Mouse (Mus musculus): Measurements from ENCODE around the gene Mrrf. TPM values are rescaled to one million over a fixed set of nuclear protein-coding genes. Genes with fewer than 3 reads are reported as not detected.
A peak's percentile ranks its signal among the peaks of the same experiment; 100 is the strongest.

Gene Mrrf
- total RNA-seq (2021), result 10 to 100 TPM; 14.6 to 18.7 TPM
- long read RNA-seq, experiment 1, transcript Mrrf-201 (7 exons, 2,623 nt), result major isoform, 5 of 8 reads
- long read RNA-seq, experiment 1, partial matches to known transcripts, result 1 of 8 reads
- long read RNA-seq, experiment 1, other reads (novel, unspliced or antisense), result 2 of 8 reads
- long read RNA-seq, experiment 2, transcript Mrrf-201 (7 exons, 2,623 nt), result major isoform, 9 of 11 reads
- long read RNA-seq, experiment 2, partial matches to known transcripts, result 2 of 11 reads
- long read RNA-seq, experiment 2, other reads (novel, unspliced or antisense), result 0 of 11 reads

- no peak for TF ChIP-seq CTCF (IDR thresholded peaks at IDR 0.05)
- peak within 1 kb of the TSS; percentile 68 for H3K4me3 ChIP-seq
- H3K27ac ChIP-seq, result peak within 1 kb of the TSS; percentile 98
- DNase-seq (ENCODE audit: extremely low spot score in 1 of 2, low spot score in 2 of 2), result peak; percentile 91 to 95
- intact Hi-C loops (cut with DNase I), result loop anchor here (2.0 to 10.0 kb wide), 3 partner anchors 66 to 138 kb away; partner anchors contain the start of genes Morn5 and Ndufa8
These were observed at the start of gene Mrrf, which contains the start of gene Rbm18 for GRCm38 (mm10) chr2:36136300-36136941. TSS of gene Mrrf (plus strand) at chr2:36136389. TSS of gene Rbm18 (minus strand) at chr2:36136773.

GRCm38 (mm10) chr2:36089190-36089589, 47.0 kb upstream of the Mrrf start:
- TF ChIP-seq CTCF (IDR thresholded peaks at IDR 0.05), result no peak
- Histone ChIP-seq H3K4me3 (no peak overlapping the region), H3K27ac (no peak overlapping the region)
- no peak for DNase-seq (ENCODE audit: extremely low spot score in 1 of 2, low spot score in 2 of 2)
- intact Hi-C loops (cut with DNase I), result no loop called here

GRCm38 (mm10) chr2:36090853-36091741, 45.1 kb upstream of the Mrrf start:
- peak overlapping the region; percentile 7 for H3K4me3 ChIP-seq
- TF ChIP-seq CTCF (IDR thresholded peaks at IDR 0.05), result no peak
- peak; percentile 27 to 38 for DNase-seq (ENCODE audit: extremely low spot score in 1 of 2, low spot score in 2 of 2)
- no peak overlapping the region for H3K27ac ChIP-seq
- intact Hi-C loops (cut with DNase I), result no loop called here

GRCm38 (mm10) chr2:36092748-36093147, 43.4 kb upstream of the Mrrf start:
- H3K4me3 ChIP-seq, result no peak overlapping the region
- H3K27ac ChIP-seq, result no peak overlapping the region
- TF ChIP-seq CTCF (IDR thresholded peaks at IDR 0.05), result no peak
- no peak for DNase-seq (ENCODE audit: extremely low spot score in 1 of 2, low spot score in 2 of 2)
- intact Hi-C loops (cut with DNase I), result no loop called here

- intact Hi-C loops (cut with DNase I), result no loop called here
- Histone ChIP-seq H3K4me3 (no peak overlapping the region), H3K27ac (no peak overlapping the region)
- no peak for DNase-seq (ENCODE audit: extremely low spot score in 1 of 2, low spot score in 2 of 2)
- TF ChIP-seq CTCF (IDR thresholded peaks at IDR 0.05), result no peak
These were observed 42.9 kb upstream of the Mrrf start for GRCm38 (mm10) chr2:36093301-36093700.

GRCm38 (mm10) chr2:36093914-36094475, 42.2 kb upstream of the Mrrf start:
- no peak overlapping the region for H3K27ac ChIP-seq
- no peak for DNase-seq (ENCODE audit: extremely low spot score in 1 of 2, low spot score in 2 of 2)
- TF ChIP-seq CTCF (IDR thresholded peaks at IDR 0.05), result no peak
- no peak overlapping the region for H3K4me3 ChIP-seq
- intact Hi-C loops (cut with DNase I), result no loop called here

GRCm38 (mm10) chr2:36097129-36097815, 38.9 kb upstream of the Mrrf start:
- Histone ChIP-seq H3K27ac (no peak overlapping the region), H3K4me3 (no peak overlapping the region)
- DNase-seq (ENCODE audit: extremely low spot score in 1 of 2, low spot score in 2 of 2), result no peak
- TF ChIP-seq CTCF (IDR thresholded peaks at IDR 0.05), result no peak
- intact Hi-C loops (cut with DNase I), result no loop called here

GRCm38 (mm10) chr2:36098021-36098420, 38.2 kb upstream of the Mrrf start:
- no peak for TF ChIP-seq CTCF (IDR thresholded peaks at IDR 0.05)
- H3K27ac ChIP-seq, result no peak overlapping the region
- H3K4me3 ChIP-seq, result no peak overlapping the region
- intact Hi-C loops (cut with DNase I), result no loop called here
- no peak for DNase-seq (ENCODE audit: extremely low spot score in 1 of 2, low spot score in 2 of 2)

GRCm38 (mm10) chr2:36099739-36100138, 36.5 kb upstream of the Mrrf start:
- Histone ChIP-seq H3K4me3 (no peak overlapping the region), H3K27ac (no peak overlapping the region)
- TF ChIP-seq CTCF (IDR thresholded peaks at IDR 0.05), result no peak
- intact Hi-C loops (cut with DNase I), result loop anchor here (5.0 kb wide), 1 partner anchor 87 kb away; no protein-coding TSS in a partner anchor
- no peak for DNase-seq (ENCODE audit: extremely low spot score in 1 of 2, low spot score in 2 of 2)

GRCm38 (mm10) chr2:36101866-36102558, 34.2 kb upstream of the Mrrf start:
- DNase-seq (ENCODE audit: extremely low spot score in 1 of 2, low spot score in 2 of 2), result no peak
- H3K4me3 ChIP-seq, result peak overlapping the region; percentile 3; the same call in 1 of the 2 replicates
- no peak for TF ChIP-seq CTCF (IDR thresholded peaks at IDR 0.05)
- intact Hi-C loops (cut with DNase I), result loop anchor here (5.0 kb wide), 1 partner anchor 90 kb away; no protein-coding TSS in a partner anchor
- H3K27ac ChIP-seq, result no peak overlapping the region
